Mouse (Mus musculus): ENCODE data around the gene Actg2. TPM values are rescaled to one million over a fixed set of nuclear protein-coding genes. Genes with fewer than 3 reads are reported as not detected.

Gene Actg2
- total and polyA plus RNA-seq, 2 experiments from 2014 or later = 7.0 to 831 TPM

- H3K27me3 ChIP-seq (ENCODE audit: control insufficient read depth, insufficient read depth, low read length) = no peaks in the 10 kb centered on the region
- H3K4me3 ChIP-seq (ENCODE audit: low read depth, low read length) = no peak overlapping the region
- DNase-seq (ENCODE audit: low spot score) (no peak), ATAC-seq (ENCODE audit: insufficient read depth, low read depth) (no peak)
- peaks cover 16% of the 10 kb centered on the region; the same call in 1 of the 2 replicates for H3K4me1 ChIP-seq (ENCODE audit: control insufficient read depth, insufficient read depth)
- H3K4me2 ChIP-seq (ENCODE audit: low read depth, low read length) = no peak overlapping the region
- no peaks in the 10 kb centered on the region for H3K9me3 ChIP-seq (replicated peaks; ENCODE audit: control insufficient read depth, low read length)
- WGBS = 69% methylated on average over 3 of the region's 3 CpGs
- no peak overlapping the region for H3K27ac ChIP-seq (ENCODE audit: low read depth)
- no peak for TF ChIP-seq EP300 (IDR thresholded peaks at IDR 0.05; ENCODE audit: low read depth)
- TF ChIP-seq CTCF (IDR thresholded peaks at IDR 0.05; ENCODE audit: low read depth) = no peak
- no peaks in the 10 kb centered on the region; the same call in 1 of the 2 replicates for H3K36me3 ChIP-seq (replicated peaks; ENCODE audit: control insufficient read depth, insufficient read depth, low read length)
- no peak overlapping the region for H3K9ac ChIP-seq (replicated peaks; ENCODE audit: low read depth, low read length)
Measured at GRCm38 (mm10) chr6:83503361-83503760, 32.7 kb downstream of the Actg2 start.

GRCm38 (mm10) chr6:83502656-83503055 is 33.4 kb downstream of the Actg2 start:
- peaks cover 18% of the 10 kb centered on the region for H3K4me1 ChIP-seq (ENCODE audit: control insufficient read depth, insufficient read depth)
- no peak overlapping the region for H3K4me2 ChIP-seq (ENCODE audit: low read depth, low read length)
- no peaks in the 10 kb centered on the region; the same call in 1 of the 2 replicates for H3K36me3 ChIP-seq (replicated peaks; ENCODE audit: control insufficient read depth, insufficient read depth, low read length)
- ATAC-seq (ENCODE audit: insufficient read depth, low read depth) (no peak), DNase-seq (ENCODE audit: low spot score) (no peak)
- no peak overlapping the region for H3K9ac ChIP-seq (replicated peaks; ENCODE audit: low read depth, low read length)
- no peak for TF ChIP-seq CTCF (IDR thresholded peaks at IDR 0.05; ENCODE audit: low read depth)
- TF ChIP-seq EP300 (IDR thresholded peaks at IDR 0.05; ENCODE audit: low read depth) = no peak
- H3K27me3 ChIP-seq (ENCODE audit: control insufficient read depth, insufficient read depth, low read length) = no peaks in the 10 kb centered on the region
- H3K27ac ChIP-seq (ENCODE audit: low read depth) = peak overlapping the region; percentile 6; the same call in 1 of the 2 replicates
- no peaks in the 10 kb centered on the region for H3K9me3 ChIP-seq (replicated peaks; ENCODE audit: control insufficient read depth, low read length)
- no peak overlapping the region for H3K4me3 ChIP-seq (ENCODE audit: low read depth, low read length)
- 66% methylated on average over 3 of the region's 3 CpGs for WGBS

- WGBS = 60% methylated on average over 9 of the region's 9 CpGs
- no peaks in the 10 kb centered on the region for H3K27me3 ChIP-seq (ENCODE audit: control insufficient read depth, insufficient read depth, low read length)
- no peaks in the 10 kb centered on the region; the same call in 1 of the 2 replicates for H3K36me3 ChIP-seq (replicated peaks; ENCODE audit: control insufficient read depth, insufficient read depth, low read length)
- H3K4me3 ChIP-seq (ENCODE audit: low read depth, low read length) = no peak overlapping the region
- H3K9ac ChIP-seq (replicated peaks; ENCODE audit: low read depth, low read length) = no peak overlapping the region
- peaks cover 28% of the 10 kb centered on the region for H3K4me1 ChIP-seq (ENCODE audit: control insufficient read depth, insufficient read depth)
- H3K9me3 ChIP-seq (replicated peaks; ENCODE audit: control insufficient read depth, low read length) = no peaks in the 10 kb centered on the region
- peak overlapping the region; percentile 6; the same call in 1 of the 2 replicates for H3K27ac ChIP-seq (ENCODE audit: low read depth)
- no peak for DNase-seq (ENCODE audit: low spot score)
- no peak overlapping the region for H3K4me2 ChIP-seq (ENCODE audit: low read depth, low read length)
- TF ChIP-seq CTCF (IDR thresholded peaks at IDR 0.05; ENCODE audit: low read depth) (no peak), EP300 (IDR thresholded peaks at IDR 0.05; ENCODE audit: low read depth) (no peak)
- no peak for ATAC-seq (ENCODE audit: insufficient read depth, low read depth)
Measured at GRCm38 (mm10) chr6:83501524-83502310, 34.3 kb downstream of the Actg2 start.

GRCm38 (mm10) chr6:83500462-83500861 is 35.6 kb downstream of the Actg2 start:
- Histone ChIP-seq H3K36me3 (replicated peaks; ENCODE audit: control insufficient read depth, insufficient read depth, low read length) (no peaks in the 10 kb centered on the region; the same call in 1 of the 2 replicates), H3K4me2 (ENCODE audit: low read depth, low read length) (no peak overlapping the region), H3K27ac (ENCODE audit: low read depth) (no peak overlapping the region), H3K27me3 (ENCODE audit: control insufficient read depth, insufficient read depth, low read length) (no peaks in the 10 kb centered on the region), H3K4me3 (ENCODE audit: low read depth, low read length) (no peak overlapping the region), H3K9ac (replicated peaks; ENCODE audit: low read depth, low read length) (no peak overlapping the region), H3K4me1 (ENCODE audit: control insufficient read depth, insufficient read depth) (peaks cover 30% of the 10 kb centered on the region), H3K9me3 (replicated peaks; ENCODE audit: control insufficient read depth, low read length) (no peaks in the 10 kb centered on the region)
- DNase-seq (ENCODE audit: low spot score) (no peak), ATAC-seq (ENCODE audit: insufficient read depth, low read depth) (no peak)
- no peak for TF ChIP-seq CTCF (IDR thresholded peaks at IDR 0.05; ENCODE audit: low read depth)
- TF ChIP-seq EP300 (IDR thresholded peaks at IDR 0.05; ENCODE audit: low read depth) = no peak
- 55% methylated on average over 3 of the region's 3 CpGs for WGBS

GRCm38 (mm10) chr6:83499078-83499477 is 37.0 kb downstream of the Actg2 start:
- 91% methylated on average over 10 of the region's 10 CpGs for WGBS
- DNase-seq (ENCODE audit: low spot score) (no peak), ATAC-seq (ENCODE audit: insufficient read depth, low read depth) (no peak)
- Histone ChIP-seq H3K4me2 (ENCODE audit: low read depth, low read length) (no peak overlapping the region), H3K4me3 (ENCODE audit: low read depth, low read length) (no peak overlapping the region), H3K27ac (ENCODE audit: low read depth) (no peak overlapping the region), H3K4me1 (ENCODE audit: control insufficient read depth, insufficient read depth) (peaks cover 33% of the 10 kb centered on the region), H3K36me3 (replicated peaks; ENCODE audit: control insufficient read depth, insufficient read depth, low read length) (peaks cover 2% of the 10 kb centered on the region), H3K27me3 (ENCODE audit: control insufficient read depth, insufficient read depth, low read length) (no peaks in the 10 kb centered on the region), H3K9ac (replicated peaks; ENCODE audit: low read depth, low read length) (no peak overlapping the region), H3K9me3 (replicated peaks; ENCODE audit: control insufficient read depth, low read length) (no peaks in the 10 kb centered on the region)
- no peak for TF ChIP-seq EP300 (IDR thresholded peaks at IDR 0.05; ENCODE audit: low read depth)
